Mouse (Mus musculus): Measurements from ENCODE around the gene Nsf.

Gene Nsf

GRCm38 (mm10) chr11:103838955-103839354 lies 114.9 kb downstream of the Nsf start:
- in situ Hi-C loops (cut with MboI, MseI) = no loop called here

- in situ Hi-C loops (cut with MboI, MseI) = no loop called here
Observed at GRCm38 (mm10) chr11:103832331-103832730, 121.5 kb downstream of the Nsf start.

GRCm38 (mm10) chr11:103831766-103832165 lies 122.1 kb downstream of the Nsf start:
- in situ Hi-C loops (cut with MboI, MseI) = no loop called here

GRCm38 (mm10) chr11:103830476-103830875 lies 123.4 kb downstream of the Nsf start:
- in situ Hi-C loops (cut with MboI, MseI) = no loop called here

- in situ Hi-C loops (cut with MboI, MseI) = no loop called here
Observed at GRCm38 (mm10) chr11:103829956-103830355, 123.9 kb downstream of the Nsf start.

GRCm38 (mm10) chr11:103828866-103829265 lies 125.0 kb downstream of the Nsf start:
- in situ Hi-C loops (cut with MboI, MseI) = no loop called here

GRCm38 (mm10) chr11:103827201-103827600 lies 126.7 kb downstream of the Nsf start:
- in situ Hi-C loops (cut with MboI, MseI) = no loop called here

GRCm38 (mm10) chr11:103816719-103817118 lies 137.1 kb downstream of the Nsf start:
- in situ Hi-C loops (cut with MboI, MseI) = loop anchor here (10.0 kb wide), 1 partner anchor 842 kb away; no protein-coding TSS in a partner anchor

- in situ Hi-C loops (cut with MboI, MseI) = loop anchor here (10.0 kb wide), 1 partner anchor 841 kb away; no protein-coding TSS in a partner anchor
Observed at GRCm38 (mm10) chr11:103815986-103816385, 137.9 kb downstream of the Nsf start.

- in situ Hi-C loops (cut with MboI, MseI) = loop anchor here (10.0 kb wide), 1 partner anchor 840 kb away; no protein-coding TSS in a partner anchor
Observed at GRCm38 (mm10) chr11:103814808-103815207, 139.0 kb downstream of the Nsf start.

GRCm38 (mm10) chr11:103811246-103811645 lies 142.6 kb downstream of the Nsf start:
- in situ Hi-C loops (cut with MboI, MseI) = loop anchor here (10.0 kb wide), 1 partner anchor 836 kb away; no protein-coding TSS in a partner anchor

- in situ Hi-C loops (cut with MboI, MseI) = loop anchor here (10.0 kb wide), 1 partner anchor 836 kb away; no protein-coding TSS in a partner anchor
Observed at GRCm38 (mm10) chr11:103810631-103811030, 143.2 kb downstream of the Nsf start.

- in situ Hi-C loops (cut with MboI, MseI) = loop anchor here (10.0 kb wide), 1 partner anchor 835 kb away; no protein-coding TSS in a partner anchor
Observed at GRCm38 (mm10) chr11:103809611-103810598, 144.0 kb downstream of the Nsf start.

GRCm38 (mm10) chr11:103808771-103809610 lies 144.9 kb downstream of the Nsf start:
- in situ Hi-C loops (cut with MboI, MseI) = no loop called here

GRCm38 (mm10) chr11:103807966-103808365 lies 145.9 kb downstream of the Nsf start:
- in situ Hi-C loops (cut with MboI, MseI) = no loop called here

- in situ Hi-C loops (cut with MboI, MseI) = no loop called here
Observed at GRCm38 (mm10) chr11:103804804-103805203, 149.1 kb downstream of the Nsf start.

- in situ Hi-C loops (cut with MboI, MseI) = no loop called here
Observed at GRCm38 (mm10) chr11:103804126-103804525, 149.7 kb downstream of the Nsf start.

- in situ Hi-C loops (cut with MboI, MseI) = no loop called here
Observed at GRCm38 (mm10) chr11:103801128-103801527, 152.7 kb downstream of the Nsf start.

- in situ Hi-C loops (cut with MboI, MseI) = no loop called here
Observed at GRCm38 (mm10) chr11:103789951-103790350, 163.9 kb downstream of the Nsf start.

- in situ Hi-C loops (cut with MboI, MseI) = no loop called here
Observed at GRCm38 (mm10) chr11:103780152-103780551, 173.7 kb downstream of the Nsf start.

- in situ Hi-C loops (cut with MboI, MseI) = no loop called here
Observed at GRCm38 (mm10) chr11:103774228-103774530, 179.7 kb downstream of the Nsf start.

All from regulatory T cell (primary cell).